Mouse (Mus musculus) C2C12 (cell line): Measurements from ENCODE around the gene Apol7a.

ENCODE experiments used
- CEBPB ChIP-seq: IDR thresholded peaks from one replicate; pipeline ENCODE4 v1.6.1; 2011; ENCODE audit warnings: low read depth, mild to moderate bottlenecking, control low read depth, moderate library complexity
- CTCF ChIP-seq: IDR thresholded peaks from one replicate; pipeline ENCODE4 v1.5.1; 2011; ENCODE audit not compliant: control insufficient read depth, insufficient read depth, insufficient read length
- MYOG ChIP-seq: IDR thresholded peaks from one replicate; pipeline ENCODE4 v1.6.1; 2011; ENCODE audit not compliant: control insufficient read depth, insufficient read length; ENCODE audit errors: extremely low read depth
- USF1 ChIP-seq: IDR thresholded peaks from one replicate; pipeline ENCODE4 v1.6.1; 2011; ENCODE audit warnings: low read depth, mild to moderate bottlenecking, control low read depth, moderate library complexity

- TF ChIP-seq CTCF, result no peak
- no peak for TF ChIP-seq USF1
- TF ChIP-seq CEBPB, result no peak
- TF ChIP-seq MYOG, result no peak
These were observed 19.0 kb downstream of the Apol7a start for GRCm38 (mm10) chr15:77379921-77380320.
